Mouse (Mus musculus) spleen, adult 2 months (tissue): ENCODE measurements around the gene Cybrd1.

Experiments used
- CTCF ChIP-seq: fragments of 200-500 bp; IDR thresholded peaks from 2 replicates; pipeline ENCODE4 v1.5.1; 2011; ENCODE audit warnings: mild to moderate bottlenecking, inconsistent platforms; ENCODE audit not compliant: insufficient read depth, insufficient read length, insufficient replicate concordance; ENCODE audit errors: extremely low read depth
- POLR2A ChIP-seq: fragments of 200-500 bp; IDR thresholded peaks from 2 replicates; pipeline ENCODE4 v1.6.1; 2011; ENCODE audit warnings: low read depth, low read length, inconsistent platforms

GRCm38 (mm10) chr2:71142410-71142809 lies 24.7 kb downstream of the Cybrd1 start:
- TF ChIP-seq POLR2A (no peak), CTCF (no peak)
